Mouse (Mus musculus): ENCODE results near the gene Tenm4.

Tenm4 gene

DNA sequence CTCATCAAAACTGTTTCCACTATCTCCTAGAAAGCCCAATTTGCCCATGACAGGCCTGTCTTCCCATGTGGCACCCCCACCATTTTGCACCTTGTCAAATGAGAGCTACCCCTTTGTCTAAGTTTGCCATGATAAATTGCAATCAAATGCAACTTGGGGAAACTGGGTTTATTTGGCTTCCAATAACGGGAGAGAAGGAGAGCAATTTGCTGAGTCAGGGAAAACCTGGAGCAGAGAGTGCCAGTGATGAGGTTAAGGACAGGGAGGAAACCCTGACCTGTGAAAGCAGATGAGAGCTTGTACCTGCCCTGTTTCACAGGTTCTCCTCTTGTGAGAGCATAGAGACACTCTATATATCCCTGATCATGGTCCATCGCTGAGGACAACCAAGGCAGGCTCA, 170.4 kb downstream of the Tenm4 start:
- no peak for DNase-seq (ENCODE audit: low spot score)

DNA sequence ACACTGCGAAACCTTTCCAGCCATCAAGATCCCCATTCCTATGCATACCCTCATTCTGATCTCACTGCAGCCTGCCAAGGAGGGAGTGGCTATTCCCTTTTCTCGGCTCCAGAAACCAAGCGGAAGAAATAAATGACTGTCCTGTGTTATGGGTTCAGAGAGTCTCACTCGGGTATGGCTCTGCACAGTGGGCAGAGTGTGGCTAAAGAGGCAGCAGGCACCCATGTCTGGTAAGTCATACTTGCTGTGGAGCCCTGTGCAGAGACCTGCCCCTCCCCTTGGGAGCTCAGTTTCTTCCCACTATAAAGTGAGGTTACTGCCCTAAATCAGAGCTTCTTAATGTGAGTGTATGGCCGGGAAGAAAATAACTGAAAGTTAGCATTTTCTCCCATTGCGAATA, 171.9 kb downstream of the Tenm4 start:
- no peak for DNase-seq (ENCODE audit: low spot score)

DNA sequence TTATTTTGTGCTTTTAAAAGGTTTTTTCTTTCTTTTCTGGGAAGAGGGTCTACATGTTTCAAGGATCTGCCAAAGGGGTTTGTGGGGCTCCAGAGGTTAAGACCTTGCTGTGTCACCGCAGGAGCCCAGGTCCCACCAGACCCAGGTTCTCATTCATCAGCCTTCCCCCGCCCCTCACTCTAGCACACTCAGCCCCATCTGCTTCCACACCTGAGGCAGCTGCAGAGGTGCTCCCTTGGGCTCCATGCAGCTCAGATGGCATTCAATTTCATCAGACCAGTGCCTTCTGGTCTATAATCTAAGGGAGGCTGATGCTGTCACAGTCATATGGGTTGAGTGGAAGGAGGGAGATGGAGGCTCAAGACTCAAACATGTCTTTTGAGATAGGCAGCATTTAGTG, 172.6 kb downstream of the Tenm4 start:
- DNase-seq (ENCODE audit: low spot score) = no peak

DNA sequence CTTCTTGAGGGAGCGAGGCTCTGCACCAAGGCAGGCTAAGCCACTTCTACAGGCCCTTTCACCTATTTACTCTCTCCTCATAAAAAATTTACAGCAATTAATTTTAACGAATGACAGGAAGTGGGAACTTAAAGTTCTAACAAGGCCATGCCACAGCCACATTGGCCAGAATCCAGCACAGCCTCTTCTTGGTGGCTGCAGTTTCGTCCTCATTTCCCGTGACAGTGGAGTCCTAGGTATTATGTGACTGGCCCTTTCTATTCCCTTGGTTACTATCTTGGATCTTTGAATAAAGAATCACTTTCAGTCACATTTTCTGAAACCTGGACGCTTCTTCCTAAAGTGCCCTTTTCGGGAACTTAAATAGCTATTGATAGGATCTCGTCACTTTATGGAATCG, 181.6 kb downstream of the Tenm4 start:
- no peak for DNase-seq (ENCODE audit: low spot score)

DNA sequence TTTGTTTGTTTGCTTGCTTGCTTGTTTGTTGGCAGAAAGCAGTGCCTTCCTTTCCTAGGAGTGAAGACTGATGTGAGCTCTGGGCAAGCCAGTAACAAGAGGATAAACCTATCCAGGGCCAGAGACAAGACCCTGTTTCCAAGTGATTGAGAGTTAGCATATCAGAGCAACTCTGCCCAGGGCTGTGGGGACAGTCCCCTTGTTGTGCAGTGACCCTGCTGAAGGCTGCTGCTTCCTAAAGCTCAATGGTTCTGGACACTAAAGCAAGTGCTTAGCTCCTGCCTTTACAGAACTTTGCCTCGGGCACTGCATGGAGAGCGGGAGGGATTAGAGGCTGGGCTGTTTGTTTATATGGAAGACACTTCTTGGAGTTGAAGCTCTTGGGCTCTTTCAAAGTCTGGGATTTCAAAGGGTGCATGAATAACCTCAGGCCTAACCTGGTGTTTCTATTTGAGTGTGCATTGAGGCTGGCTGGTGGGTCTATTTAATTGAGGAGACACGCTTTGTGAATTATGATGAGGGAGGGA, 185.3 kb downstream of the Tenm4 start:
- DNase-seq (ENCODE audit: low spot score) = no peak

DNA sequence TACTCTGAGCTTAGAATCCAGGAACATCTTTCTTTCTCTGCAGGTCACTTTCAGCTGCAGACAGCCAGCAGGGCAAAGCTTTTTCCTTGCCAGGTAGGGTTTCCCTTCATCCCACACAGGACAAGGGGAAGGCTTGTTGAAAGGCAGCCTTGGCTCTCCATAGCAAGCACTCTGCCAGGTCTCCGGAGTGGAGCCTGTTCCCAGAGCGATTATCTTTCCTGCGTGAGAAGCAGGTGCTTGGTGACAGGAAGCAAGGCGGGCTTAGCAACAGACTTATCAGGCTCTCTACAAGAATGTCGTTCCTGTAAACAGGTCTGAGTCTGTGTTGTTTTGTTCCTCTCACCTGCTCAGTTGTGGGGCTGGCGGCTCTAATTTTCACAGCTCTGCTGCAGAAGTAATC, 186.5 kb downstream of the Tenm4 start:
- DNase-seq (ENCODE audit: low spot score) = no peak

DNA sequence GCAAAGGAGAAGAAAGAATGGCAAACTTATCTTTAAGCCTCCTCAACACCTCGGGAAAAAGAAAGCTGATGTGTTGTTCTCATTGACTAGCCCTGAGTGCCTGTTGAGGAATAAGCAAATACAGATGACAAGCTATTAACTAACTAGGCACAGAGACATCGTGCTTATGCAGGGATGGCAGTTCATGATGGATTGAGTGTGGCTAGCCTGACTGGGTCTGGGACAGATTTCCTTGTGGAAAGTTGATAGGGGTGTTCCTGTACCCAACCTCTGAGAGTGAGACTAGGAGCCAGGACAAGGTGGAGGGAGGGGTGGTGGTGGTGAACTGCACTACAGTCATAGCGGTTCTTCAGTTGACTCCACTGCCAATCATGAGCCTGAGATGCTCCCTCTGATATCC, 192.3 kb downstream of the Tenm4 start:
- DNase-seq (ENCODE audit: low spot score) = no peak

DNA sequence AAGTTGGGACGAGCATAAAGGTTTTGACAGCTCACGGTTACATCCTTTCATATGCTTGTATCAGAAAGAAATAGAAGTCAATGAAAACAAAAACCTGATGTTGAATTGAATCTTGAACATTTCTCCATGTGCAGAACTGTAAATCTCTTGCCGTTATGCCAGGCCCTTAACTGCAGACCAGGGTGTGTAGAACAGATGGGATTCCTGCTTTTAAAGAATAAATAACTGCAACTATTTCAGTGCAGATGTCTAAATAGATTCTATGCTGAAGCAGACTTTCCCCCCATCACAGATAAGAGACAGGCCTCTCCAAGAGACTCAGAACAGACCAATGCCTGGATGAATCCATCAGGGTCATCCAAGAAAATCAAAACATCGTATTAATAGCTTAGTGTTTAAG, 198.9 kb downstream of the Tenm4 start:
- DNase-seq (ENCODE audit: low spot score) = no peak

DNA sequence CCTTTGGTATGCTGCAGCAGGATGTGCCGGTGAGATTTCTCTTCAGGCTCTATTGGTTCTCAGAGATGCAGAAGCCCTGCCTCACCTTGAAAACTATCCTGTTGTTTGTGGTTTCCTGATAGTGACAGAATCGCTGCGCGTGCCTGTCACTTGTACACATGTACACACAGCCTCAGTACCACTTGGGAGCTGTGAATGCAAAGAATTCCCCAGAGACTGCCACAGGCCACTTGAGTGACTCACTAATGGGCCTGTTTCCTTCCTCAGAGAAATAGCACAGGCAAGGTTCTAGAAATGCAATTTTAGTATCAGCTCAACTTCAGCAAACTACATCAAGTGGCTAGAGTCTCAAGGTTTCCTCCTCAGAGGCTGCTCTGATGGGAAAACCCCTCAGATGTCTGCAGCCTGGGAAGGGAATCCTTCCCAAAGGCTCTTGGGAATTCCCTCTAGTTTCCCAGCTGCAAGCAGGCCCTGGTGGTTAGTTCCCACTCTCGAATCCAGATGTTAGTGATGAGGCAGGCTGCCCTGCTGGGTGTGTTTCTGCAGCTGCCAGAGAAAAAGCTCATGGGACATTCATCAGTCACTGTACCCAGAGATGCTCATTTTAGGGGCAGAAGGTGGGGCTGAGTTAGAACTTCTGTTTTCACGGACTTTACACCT, 203.1 kb downstream of the Tenm4 start:
- no peak for DNase-seq (ENCODE audit: low spot score)

DNA sequence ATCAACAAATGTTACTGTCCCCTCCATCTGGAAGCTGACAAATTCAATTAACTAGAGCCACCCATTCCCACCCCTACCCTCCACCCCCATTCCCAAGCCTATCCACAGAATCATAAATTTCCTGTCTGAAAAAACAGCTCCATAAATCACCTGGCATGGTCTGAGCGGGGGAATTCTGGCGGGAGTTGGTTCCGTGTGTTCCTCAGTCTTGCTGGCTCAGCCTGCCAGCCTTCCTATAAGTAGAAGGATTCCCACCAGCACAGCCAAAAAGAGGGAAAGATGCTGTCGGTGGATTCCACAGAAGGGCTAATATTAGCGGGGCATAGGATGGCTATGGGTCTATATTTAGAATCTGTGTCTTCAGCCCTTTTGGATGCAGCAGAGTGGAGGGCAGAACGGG, 204.5 kb downstream of the Tenm4 start:
- DNase-seq (ENCODE audit: low spot score) = no peak

DNA sequence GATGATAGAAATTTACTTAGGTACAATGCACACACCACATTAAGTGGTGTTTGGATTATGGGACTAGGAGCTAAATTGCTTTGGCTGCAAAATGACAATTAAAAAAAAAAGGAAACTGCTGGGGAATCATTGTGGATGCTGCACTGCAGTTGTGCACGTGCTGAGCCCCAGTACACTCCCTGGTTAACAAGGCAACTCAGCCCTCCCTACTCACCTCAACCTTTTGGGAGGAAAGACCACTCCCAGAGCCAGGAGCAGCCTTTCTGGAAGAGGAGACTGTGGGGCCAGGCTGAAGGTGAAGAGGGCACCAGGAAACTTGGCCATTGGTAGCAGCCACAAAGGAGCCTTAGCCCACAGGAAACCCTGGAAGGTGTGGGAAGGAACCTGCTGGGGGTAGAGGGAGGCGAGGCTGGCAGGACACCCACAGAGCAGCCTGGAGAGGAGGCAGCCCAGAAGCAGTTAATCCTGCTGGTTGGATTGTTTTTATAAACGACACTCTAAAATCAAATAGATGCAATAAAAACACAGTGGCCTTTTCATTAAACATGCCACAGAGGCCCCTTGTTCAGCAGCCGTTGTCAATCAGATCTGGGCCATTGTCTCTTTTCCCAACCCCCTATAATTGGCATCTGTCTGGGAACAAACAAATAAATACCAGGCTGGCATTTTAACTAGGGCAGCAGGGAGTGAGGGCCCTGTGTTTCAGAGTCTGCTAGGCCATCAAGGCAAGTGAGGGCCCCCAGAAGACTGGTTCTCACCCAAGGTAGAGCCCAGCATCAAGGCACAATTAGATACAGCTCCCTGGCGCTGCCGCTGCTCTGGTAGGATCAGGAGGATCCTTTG, 212.9 kb downstream of the Tenm4 start:
- no peak for DNase-seq (ENCODE audit: low spot score)

DNA sequence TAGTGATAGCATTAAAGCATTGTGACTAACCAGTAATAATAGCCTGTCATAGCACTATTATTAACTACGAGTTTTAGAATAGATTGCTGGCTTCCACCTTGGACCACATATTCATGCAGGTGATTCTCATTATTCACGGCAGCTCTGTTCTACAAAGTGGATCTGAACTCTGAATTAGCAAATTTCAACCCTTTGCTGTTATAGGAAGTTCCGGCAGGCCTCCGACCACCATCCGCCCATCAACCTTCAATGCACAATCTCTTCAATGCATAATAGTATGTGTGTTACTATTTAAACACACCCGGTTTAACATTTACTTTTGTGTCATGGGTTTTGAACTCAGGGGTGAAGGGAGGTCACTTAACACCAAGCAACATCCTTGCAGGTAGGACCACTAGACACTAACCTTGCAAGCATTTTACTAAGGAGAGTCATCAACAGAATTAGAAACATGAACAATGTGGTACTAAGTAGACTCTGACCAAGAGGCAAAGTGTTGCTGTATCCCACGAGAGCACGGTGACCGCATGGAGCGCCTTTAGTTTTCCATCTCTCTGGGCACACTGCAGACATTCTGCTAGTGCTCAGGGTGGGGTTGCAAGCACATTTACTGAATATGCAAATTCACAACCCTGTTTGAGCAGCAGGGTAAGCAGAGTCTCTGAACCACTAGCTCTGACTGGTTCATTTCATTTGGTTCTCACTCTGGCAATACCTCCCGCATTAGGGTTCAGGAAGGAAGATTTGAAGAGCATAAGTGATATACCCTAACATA, 213.9 kb downstream of the Tenm4 start:
- no peak for DNase-seq (ENCODE audit: low spot score)

DNA sequence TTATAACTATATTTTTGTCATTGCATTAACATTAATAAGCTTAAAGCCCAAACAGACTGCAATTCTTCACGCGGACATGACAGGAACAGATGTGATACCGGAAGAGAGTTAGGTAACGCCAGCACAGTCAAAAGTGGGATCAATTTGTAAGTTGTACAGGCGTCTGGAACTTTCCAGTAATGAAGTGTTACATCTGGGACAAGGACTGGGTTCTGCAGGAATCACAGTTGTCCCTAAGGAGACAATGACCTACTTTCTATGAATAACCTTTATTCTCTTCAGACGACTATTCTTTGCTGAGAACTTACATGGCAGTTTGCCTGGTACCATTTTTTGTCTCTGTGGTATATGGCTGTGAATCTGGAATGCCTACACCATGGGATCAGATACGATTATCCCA, 214.8 kb downstream of the Tenm4 start:
- DNase-seq (ENCODE audit: low spot score) = no peak

DNA sequence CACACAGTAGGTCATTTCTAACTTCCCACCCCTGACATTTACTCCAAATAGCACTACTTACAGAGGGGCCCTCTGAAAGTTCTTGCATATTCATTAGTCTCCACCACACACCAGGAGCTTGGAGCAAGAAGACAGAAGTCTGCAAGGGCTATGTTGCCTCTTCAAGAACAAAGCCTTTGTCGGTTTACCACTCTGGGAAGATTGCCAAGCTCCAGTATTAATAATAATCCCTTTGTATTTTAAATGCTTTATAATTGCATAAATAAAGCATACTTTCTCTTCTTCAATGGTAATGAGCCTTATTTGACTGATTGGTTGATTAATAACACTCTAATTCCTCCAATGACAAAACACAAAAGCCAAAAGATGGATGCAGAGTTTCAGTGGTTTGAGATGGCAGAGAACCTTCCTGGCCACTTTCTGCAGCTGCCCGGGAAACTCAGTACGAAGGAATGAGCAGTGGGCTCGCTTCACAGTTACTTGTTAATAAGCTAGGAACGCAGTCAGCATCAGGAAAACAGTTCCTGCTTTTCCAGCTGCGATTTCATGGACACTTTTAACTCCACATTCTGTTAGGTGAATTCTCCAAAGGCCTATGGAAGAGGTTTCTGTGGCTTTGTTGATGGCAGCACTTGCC, 219.1 kb downstream of the Tenm4 start:
- no peak for DNase-seq (ENCODE audit: low spot score)

DNA sequence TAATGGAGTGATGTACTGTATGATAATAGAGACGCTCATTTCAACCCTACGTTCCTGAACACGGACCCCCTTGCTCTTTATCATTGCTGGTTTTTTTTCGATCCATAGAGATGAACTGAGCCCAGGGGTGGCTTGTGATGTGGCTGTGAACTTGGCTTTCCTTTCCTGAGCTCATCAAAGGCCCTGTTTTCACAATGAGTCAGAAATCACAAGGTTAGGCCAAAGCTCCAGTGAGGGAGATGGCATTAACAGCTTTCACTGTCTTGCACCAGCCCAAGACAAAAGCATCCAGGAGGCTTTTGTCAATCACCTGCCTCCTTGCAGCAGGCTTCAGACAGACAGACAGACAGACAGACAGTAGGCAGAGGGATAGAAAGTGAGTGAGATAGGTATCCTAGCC, 219.8 kb downstream of the Tenm4 start:
- DNase-seq (ENCODE audit: low spot score) = no peak

DNA sequence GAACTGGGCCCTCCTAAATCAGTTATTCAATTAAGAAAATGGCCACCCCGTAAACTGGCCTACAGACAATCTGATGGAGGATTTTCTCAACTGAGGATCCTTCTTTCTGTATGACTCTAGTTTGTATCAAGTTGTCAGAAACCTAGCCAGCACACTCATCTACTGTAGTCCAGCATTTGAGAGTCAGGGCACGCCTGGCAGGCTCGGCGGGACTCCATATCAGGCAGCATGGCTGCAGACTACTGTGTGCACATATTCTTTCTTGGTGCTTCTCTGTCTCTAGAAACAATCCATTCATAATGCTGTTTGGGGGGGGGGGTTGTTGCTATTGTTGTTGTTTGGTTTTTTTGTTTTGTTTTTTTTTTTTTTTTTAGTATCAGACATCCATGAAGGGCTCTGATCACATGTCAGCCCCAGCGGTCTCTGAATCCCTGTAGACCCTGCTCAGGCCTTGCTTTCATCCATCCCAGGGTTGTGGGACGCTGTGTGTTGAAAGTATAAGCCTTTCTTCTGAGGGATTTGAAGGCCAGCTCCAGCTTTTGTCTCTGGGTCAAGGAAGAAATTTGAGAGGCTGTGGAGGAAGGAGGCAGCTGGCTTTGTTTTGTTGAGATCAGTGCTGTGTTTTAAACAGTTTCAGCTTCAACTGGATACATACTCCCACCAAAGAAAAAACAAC, 220.9 kb downstream of the Tenm4 start:
- no peak for DNase-seq (ENCODE audit: low spot score)

DNA sequence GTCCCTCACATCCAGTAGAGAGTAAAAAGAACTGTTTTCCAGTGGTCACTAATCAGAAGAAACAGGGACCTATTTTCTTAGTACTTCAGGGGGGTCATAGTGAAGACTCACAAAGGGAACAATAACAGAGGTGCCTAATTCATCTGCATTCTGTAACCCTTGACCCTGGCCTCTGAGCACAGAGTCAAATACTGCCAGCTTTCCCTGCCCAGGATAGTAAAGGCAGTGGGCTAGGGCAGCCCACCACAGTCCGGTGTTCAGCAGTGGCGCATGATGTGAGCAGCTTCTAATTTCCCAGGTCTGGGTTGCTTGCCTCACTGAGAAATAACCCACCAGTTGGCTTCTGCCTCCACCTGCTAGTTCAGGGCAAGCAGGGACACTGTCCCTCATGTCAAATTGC, 221.6 kb downstream of the Tenm4 start:
- no peak for DNase-seq (ENCODE audit: low spot score)

DNA sequence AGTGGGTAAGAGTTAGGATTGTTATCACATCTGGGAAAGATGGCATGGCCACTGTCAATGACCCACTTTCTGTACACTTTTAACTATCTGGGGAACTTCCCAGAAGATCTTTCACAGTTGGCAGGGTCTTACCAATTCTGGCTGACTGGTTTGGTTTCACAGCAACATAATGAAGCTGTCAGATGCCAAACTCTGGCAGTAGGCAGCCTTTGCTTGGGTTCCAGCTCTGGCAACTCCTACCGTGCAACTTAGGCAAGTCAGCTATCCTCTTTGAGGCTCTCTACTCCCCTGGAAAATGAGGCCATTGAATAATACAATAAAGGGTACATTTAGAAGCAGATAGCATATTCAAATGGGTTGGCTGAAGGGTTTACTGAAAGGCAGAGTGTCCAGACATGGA, 226.9 kb downstream of the Tenm4 start:
- DNase-seq (ENCODE audit: low spot score) = no peak

DNA sequence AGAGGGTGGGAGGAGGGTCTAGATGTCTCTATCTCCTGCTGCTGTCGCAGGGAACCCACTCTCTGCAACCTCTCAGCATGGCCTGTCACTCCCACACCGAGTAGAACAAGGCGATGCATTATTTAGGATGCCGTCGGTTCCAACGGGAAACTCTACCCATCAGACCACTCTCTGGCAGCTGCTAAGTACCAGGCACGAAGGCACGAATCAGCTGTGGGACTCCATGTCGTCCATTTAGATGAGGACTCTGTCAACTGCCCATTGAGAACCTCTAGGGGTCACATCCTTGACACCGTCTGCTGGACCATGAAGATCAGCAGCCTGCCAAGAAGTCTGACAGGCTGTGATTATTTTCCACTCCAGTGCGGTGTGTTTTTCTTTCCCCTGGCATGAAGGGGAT, 229.4 kb downstream of the Tenm4 start:
- DNase-seq (ENCODE audit: low spot score) = no peak

DNA sequence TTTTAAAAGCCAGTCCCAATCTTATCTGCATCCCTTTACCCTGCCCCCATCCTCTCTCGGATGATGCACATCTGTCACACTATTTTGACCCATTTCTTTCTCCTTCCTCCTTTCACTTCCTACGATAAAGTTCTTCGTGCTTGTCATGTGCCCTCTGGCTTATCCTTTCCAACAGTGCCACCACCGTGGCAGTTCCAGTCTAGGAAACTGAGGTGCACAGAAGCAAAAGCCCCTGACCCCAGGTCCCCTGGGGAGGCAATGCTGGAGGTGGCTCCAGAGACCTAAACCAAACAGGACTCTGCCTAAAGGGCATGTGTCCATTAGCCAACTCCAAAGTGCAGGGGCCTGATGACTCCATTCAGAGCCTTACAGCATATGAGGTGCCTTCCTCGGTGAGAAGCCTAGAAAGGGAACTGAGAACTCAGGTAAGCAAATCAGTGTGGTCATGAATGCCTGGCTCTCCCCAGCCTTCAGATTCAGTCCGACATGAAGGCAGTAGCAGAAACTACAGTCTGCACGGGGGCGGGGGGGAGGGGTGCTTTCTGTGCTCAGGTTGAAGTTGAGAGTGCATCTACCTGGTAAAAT, 235.7 kb downstream of the Tenm4 start:
- DNase-seq (ENCODE audit: low spot score) = no peak

DNA sequence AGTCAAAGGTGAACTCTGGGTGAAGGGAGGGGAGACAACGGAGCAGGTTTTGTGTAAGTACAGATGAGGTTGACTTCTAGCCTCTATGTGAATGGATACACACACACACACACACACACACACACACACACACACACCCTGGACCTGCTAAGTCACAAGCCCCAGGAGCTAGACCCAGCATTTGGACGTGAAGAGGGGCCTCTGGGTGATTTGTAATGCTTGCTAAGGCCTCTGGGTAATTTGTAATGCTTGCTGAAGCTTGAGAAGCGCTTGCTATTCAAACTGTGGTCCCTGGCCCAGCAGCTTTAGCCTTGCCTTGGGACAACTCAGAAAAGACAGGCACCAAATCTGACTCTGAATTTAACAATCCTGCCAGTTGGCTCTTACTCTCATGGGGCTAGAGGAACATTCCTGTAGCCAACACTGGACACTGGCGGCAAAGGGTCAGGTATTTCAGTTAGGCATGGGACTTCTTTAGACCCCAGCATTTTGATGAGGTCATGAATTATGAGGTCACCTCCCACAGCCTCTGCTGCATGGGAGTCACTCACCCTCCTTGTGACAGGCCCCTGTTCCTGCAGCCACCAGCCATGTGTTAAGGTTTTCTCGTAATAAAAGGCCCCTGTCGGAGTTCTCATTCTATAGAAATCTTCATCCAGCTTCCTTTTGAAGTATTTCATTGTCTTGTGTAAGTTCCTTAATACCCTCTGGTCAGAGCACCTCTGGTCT, 237.3 kb downstream of the Tenm4 start:
- no peak for DNase-seq (ENCODE audit: low spot score)

Measured in urinary bladder, postnatal 10 days (tissue).